Mouse (Mus musculus) cerebellum, adult 2 months (tissue): ENCODE results near the gene Gm2174. TPM values are rescaled to one million over a fixed set of nuclear protein-coding genes. Genes with fewer than 3 reads are reported as not detected.

Experiments
- DNase-seq, 2 experiments: peaks; one replicate each; pipeline ENCODE4 v3.0.0; 2021
- H3K27ac ChIP-seq: fragments of 200-500 bp; 2 replicates; pipeline ENCODE4 v1.5.1; 2012; ENCODE audit warnings: low read length, control low read depth, inconsistent platforms; ENCODE audit not compliant: insufficient read depth
- H3K27me3 ChIP-seq: fragments of 200-500 bp; 2 replicates; pipeline ENCODE4 v1.6.1; 2012; ENCODE audit warnings: inconsistent platforms, mild to moderate bottlenecking, low read length, moderate library complexity; ENCODE audit not compliant: control insufficient read depth, insufficient read depth
- H3K4me1 ChIP-seq: fragments of 200-500 bp; 2 replicates; pipeline ENCODE4 v1.6.1; 2011; ENCODE audit warnings: low read length; ENCODE audit not compliant: control insufficient read depth, insufficient read depth
- H3K4me3 ChIP-seq: fragments of 200-500 bp; replicated peaks from 2 replicates; pipeline ENCODE3; 2011; ENCODE audit warnings: mild to moderate bottlenecking, low read depth, low read length, control low read depth; ENCODE audit not compliant: insufficient read depth
- CTCF ChIP-seq: fragments of 200-500 bp; IDR thresholded peaks from 2 replicates; pipeline ENCODE4 v1.5.1; 2011; ENCODE audit warnings: low read depth, mild to moderate bottlenecking, control low read depth, low read length, moderate library complexity, borderline replicate concordance; ENCODE audit not compliant: insufficient read depth
- POLR2A ChIP-seq: fragments of 200-500 bp; IDR thresholded peaks from 2 replicates; pipeline ENCODE4 v1.6.1; 2011; ENCODE audit warnings: low read length, control low read depth, borderline replicate concordance; ENCODE audit not compliant: insufficient read depth
- WGBS: fragments of 180-500 bp; shearing (Covaris S2); methylation state at CpG from one replicate; pipeline ENCODE4 v1.1.7; 2018; 5-methylcytosine and 5-hydroxymethylcytosine counted together
- polyA plus RNA-seq: library from polyadenylated mRNA; depleted of rRNA; stranded (reverse); fragments of >200 nt; gene quantifications from 2 replicates; pipeline ENCODE4 v1.2.3, GENCODE M21; 2012

Gm2174 gene
- polyA plus RNA-seq, 1 experiment: not detected

- no peak for DNase-seq
- H3K27me3 ChIP-seq: no peaks in the 10 kb centered on the region
- no peaks in the 10 kb centered on the region for H3K4me1 ChIP-seq
- H3K27ac ChIP-seq: no peak overlapping the region
- H3K4me3 ChIP-seq: no peak overlapping the region
- TF ChIP-seq POLR2A (no peak), CTCF (no peak)
- WGBS: 69% methylated on average over 11 of the region's 11 CpGs
Measured at GRCm38 (mm10) chrX:56446487-56447428, 1.0 kb upstream of the Gm2174 start.

DNA sequence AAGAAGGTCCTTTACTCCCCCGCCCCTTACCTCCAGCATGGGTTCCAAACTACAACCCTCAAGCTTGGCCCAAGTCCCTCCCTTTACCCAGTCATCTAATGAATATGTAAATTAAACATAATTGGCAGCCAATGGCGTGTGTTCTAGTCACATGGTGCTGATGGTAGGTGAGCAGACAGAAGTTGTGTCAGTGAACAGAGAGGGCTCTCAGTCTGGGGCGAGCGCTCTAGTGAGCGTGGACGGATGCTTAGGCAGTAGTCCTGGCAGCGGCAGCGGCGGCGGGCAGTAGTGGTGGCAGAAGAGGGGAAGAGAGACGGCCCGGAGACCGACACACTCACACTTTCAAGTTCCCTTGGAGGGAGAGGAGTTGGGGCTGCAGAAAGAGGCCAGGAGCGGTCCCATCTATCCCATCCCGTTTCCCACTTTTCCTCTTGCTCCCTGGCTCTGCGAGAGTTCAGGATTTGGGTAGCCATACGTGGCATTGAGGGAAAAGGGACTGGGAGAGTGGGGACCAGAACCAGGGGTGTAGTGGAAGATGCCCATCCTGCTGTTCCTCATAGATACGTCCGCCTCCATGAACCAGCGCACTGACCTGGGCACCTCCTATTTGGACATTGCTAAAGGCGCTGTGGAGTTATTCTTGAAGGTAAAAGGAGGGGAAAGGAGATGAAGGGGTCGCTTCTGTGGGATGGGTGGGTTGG, 7.1 kb downstream of the Gm2174 start, which contains the start of gene Ints6l:
Gene Ints6l (plus strand): TSS at position 187 of the 701 bp plus-strand sequence.
- WGBS: 6% methylated on average over 22 of the region's 22 CpGs
- Histone ChIP-seq H3K4me1 (no peaks in the 10 kb centered on the region), H3K27ac (peak within 1 kb of the TSS; percentile 98), H3K27me3 (no peaks in the 10 kb centered on the region), H3K4me3 (peak within 1 kb of the TSS; percentile 91)
- DNase-seq: peak; percentile 79 to 88
- TF ChIP-seq POLR2A (peak; percentile 96), CTCF (no peak)

DNA sequence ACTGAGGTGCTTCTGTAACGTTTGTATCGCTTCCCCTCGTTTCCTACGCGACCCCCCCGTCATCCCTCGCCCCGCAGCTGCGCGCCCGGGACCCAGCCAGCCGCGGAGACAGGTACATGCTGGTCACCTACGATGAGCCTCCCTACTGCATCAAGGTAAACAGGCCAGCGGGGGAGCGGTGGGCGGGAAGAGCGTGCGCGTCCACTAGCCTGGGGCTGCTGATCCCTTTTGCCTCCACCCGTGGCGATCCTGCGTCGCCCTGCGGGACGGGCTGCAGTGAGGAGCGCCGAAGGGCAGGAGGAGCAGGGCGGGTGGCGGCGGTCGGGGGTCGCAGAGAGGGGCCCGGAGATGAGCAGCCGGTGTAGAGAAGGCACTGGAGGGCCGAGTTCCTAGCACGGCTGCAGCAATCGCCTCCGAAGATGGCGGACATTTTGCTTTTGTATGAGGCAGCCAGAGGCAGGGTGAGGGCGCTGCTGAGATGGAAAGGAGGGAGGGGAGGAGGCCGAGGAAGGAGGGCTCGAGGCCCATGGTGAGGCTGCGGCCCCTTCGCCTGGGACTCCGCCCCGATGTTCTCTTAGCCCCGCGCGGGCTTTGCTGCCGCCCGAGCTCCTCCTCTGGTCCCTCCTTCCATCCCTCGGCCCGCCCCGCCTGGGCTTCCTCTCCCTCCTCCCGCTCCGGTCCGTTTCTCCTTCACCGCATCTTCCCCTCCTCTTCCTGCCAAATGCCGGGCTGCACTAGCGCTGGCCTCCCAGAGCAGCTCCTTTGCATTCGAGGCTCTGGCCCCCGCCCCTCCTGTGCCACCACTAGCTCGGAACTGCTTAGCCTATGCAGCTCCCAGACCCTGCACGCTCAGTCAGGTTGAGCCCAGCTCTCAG, 7.8 kb downstream of the Gm2174 start:
- peak overlapping the region; percentile 91 for H3K4me3 ChIP-seq
- H3K27me3 ChIP-seq: no peaks in the 10 kb centered on the region
- 11% methylated on average over 52 of the region's 65 CpGs for WGBS
- DNase-seq: peak; percentile 89 to 93
- no peaks in the 10 kb centered on the region for H3K4me1 ChIP-seq
- TF ChIP-seq POLR2A: peak; percentile 13; the same call in 1 of the 2 replicates
- no peak for TF ChIP-seq CTCF
- peak overlapping the region; percentile 98 for H3K27ac ChIP-seq

- TF ChIP-seq CTCF: no peak
- no peak for TF ChIP-seq POLR2A
- Histone ChIP-seq H3K27me3 (no peaks in the 10 kb centered on the region), H3K27ac (no peak overlapping the region), H3K4me1 (no peaks in the 10 kb centered on the region), H3K4me3 (peak overlapping the region; percentile 29)
- no peak for DNase-seq
- 9% methylated on average over 8 of the region's 8 CpGs for WGBS
Measured at GRCm38 (mm10) chrX:56456379-56456778, 8.6 kb downstream of the Gm2174 start.

- no peak for DNase-seq
- Histone ChIP-seq H3K27ac (no peak overlapping the region), H3K27me3 (no peaks in the 10 kb centered on the region), H3K4me3 (no peak overlapping the region), H3K4me1 (no peaks in the 10 kb centered on the region)
- no peak for TF ChIP-seq CTCF
- TF ChIP-seq POLR2A: no peak
- 76% methylated on average over 14 of the region's 14 CpGs for WGBS
Measured at GRCm38 (mm10) chrX:56462020-56462933, 14.5 kb downstream of the Gm2174 start.

DNA sequence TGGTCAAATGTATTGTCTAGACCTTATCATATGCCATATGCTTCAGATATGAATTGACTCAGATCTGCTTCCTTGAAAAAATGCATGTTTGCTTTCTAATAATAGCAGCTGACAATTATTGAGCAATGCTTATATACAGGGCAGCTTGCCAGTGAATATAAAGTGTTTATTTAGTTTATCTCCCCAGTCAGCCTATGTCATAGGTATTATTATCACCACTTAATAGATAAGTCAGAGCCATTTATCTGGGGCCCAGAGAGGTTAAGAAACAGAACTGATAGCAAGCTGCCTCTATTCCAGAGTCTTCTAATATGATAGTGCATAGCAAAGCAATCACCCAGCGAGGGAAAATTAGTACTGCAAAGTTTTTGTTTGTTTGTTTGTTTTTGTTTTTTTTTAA, 17.1 kb downstream of the Gm2174 start:
- WGBS: 94% methylated on average over 1 of the region's 1 CpGs
- DNase-seq: no peak
- Histone ChIP-seq H3K27ac (no peak overlapping the region), H3K4me1 (no peaks in the 10 kb centered on the region), H3K4me3 (no peak overlapping the region), H3K27me3 (no peaks in the 10 kb centered on the region)
- TF ChIP-seq CTCF (no peak), POLR2A (no peak)

DNA sequence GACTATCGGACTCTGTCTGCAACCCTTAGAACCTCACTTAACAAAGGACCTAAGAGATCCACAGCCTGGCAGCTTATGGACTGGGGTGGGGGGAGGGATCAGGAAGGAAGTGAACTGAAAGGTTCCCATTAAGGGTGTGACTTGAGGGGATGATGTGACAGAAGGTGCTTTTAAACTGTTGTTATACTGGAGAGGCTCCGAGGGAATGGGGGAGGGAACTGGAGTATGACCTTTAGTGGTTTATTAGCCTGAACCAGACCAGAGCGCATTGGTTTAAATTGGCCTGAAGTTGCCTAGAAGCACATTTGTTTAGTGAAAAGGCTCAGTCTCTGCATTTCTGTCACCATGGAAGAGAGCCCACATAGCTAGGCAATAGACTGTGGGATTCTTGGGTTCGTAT, 19.9 kb downstream of the Gm2174 start:
- Histone ChIP-seq H3K4me1 (no peaks in the 10 kb centered on the region), H3K4me3 (no peak overlapping the region), H3K27me3 (no peaks in the 10 kb centered on the region), H3K27ac (no peak overlapping the region)
- no peak for TF ChIP-seq CTCF
- no peak for TF ChIP-seq POLR2A
- no peak for DNase-seq
- WGBS: 64% methylated on average over 4 of the region's 4 CpGs
